Mouse (Mus musculus) CH12.LX (cell line): ENCODE results near the gene Acsl5.

Source experiments
- CTCF ChIP-seq, 2 experiments: IDR thresholded peaks in 1 of 2; conservative IDR thresholded peaks in 1 of 2; 2 replicates each; pipeline ENCODE4 v1.5.1; 2011 to 2012; ENCODE audit warnings: low read depth in 2 of 2, low read length in 2 of 2, improper control_type of control experiment in 1 of 2, inconsistent platforms in 1 of 2, mild to moderate bottlenecking in 1 of 2, moderate library complexity in 1 of 2
- EP300 ChIP-seq: IDR thresholded peaks from 2 replicates; pipeline ENCODE4 v1.6.1; 2011; ENCODE audit warnings: low read length, improper control_type of control experiment
- USF1 ChIP-seq: IDR thresholded peaks from 2 replicates; pipeline ENCODE4 v1.6.1; 2014; ENCODE audit warnings: low read depth, mild to moderate bottlenecking, inconsistent platforms, low read length, improper control_type of control experiment

DNA sequence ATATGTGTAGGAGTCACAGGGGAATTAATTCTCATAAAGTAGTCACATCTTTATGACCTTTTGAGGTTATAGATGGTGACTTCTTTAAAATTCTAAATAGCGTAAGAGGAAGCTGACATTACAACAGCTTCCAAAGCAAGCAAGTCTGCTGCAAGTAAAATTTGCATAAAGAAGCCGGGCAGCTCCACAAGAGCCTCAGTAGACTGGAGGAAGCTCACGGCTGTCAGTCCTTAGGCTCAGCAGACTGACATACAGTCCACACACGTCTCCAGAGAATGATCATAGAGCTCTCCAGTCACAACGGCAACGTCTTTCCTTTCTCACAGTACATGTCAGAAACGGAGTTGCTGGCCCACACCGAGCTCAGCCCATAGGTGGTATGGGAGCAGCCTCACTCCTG is 60.1 kb downstream of the Acsl5 start:
- no peak for TF ChIP-seq EP300
- no peak for TF ChIP-seq CTCF (conservative IDR thresholded peaks at IDR 0.05 in 1 of 2, IDR thresholded peaks at IDR 0.05 in 1 of 2; ENCODE audit: low read depth in 2 of 2, low read length in 2 of 2)
- no peak for TF ChIP-seq USF1
